Mouse (Mus musculus) ES-Bruce4 (cell line): ENCODE data around the gene Adh5.

Source experiments
- CTCF ChIP-seq: IDR thresholded peaks from one replicate; pipeline ENCODE4 v1.8.1; 2011; ENCODE audit warnings: low read depth, low read length
- POLR2A ChIP-seq: IDR thresholded peaks from one replicate; pipeline ENCODE4 v1.8.1; 2011; ENCODE audit warnings: low read length; ENCODE audit not compliant: insufficient read depth

- TF ChIP-seq CTCF (no peak), POLR2A (no peak)
Observed at GRCm38 (mm10) chr3:138493668-138494067, 50.8 kb downstream of the Adh5 start.
